ENCODE assay signal across 11 mouse cellular contexts in genomic region chr12:99233386-99233785, GRCm38 (mm10).
DNase-seq lines count a peak whose midpoint lies in the region; ATAC-seq and TF ChIP-seq lines count a peak whose summit lies in the region.
"Had no signal": no experiment of that assay in that cellular context is flagged by ENCODE, and none has a peak within 500 bp of the region (broad histone marks: within the 10 kb centered on the region; RNA-seq: fewer than 3 reads in every experiment).

No protein-coding gene starts in this region.

- H3K27me3 ChIP-seq in heart, adult 2 months (ENCODE audit: control insufficient read depth, insufficient read depth, low read length), result no peaks in the 10 kb centered on the region
- no peaks in the 10 kb centered on the region for H3K27me3 ChIP-seq in heart, embryonic 11.5 days (ENCODE audit: control insufficient read depth, insufficient read depth, low read length)
- H3K27me3 ChIP-seq: liver, embryonic 13.5 days; megakaryocyte, embryonic 14.5 days; neural tube, embryonic 15.5 days had no signal

- no peak for ATAC-seq in heart, embryonic 11.5 days (replicated peaks; ENCODE audit: insufficient number of reproducible peaks, low FRiP score, low TSS enrichment)

- H3K27ac ChIP-seq in heart, adult 2 months, result peak overlapping the region; percentile 76
- peak overlapping the region; percentile 35; the same call in 1 of the 2 replicates for H3K27ac ChIP-seq in heart, embryonic 11.5 days (ENCODE audit: low read depth, low read length)
- H3K27ac ChIP-seq: hindbrain, embryonic 14.5 days; liver, embryonic 13.5 days; neural tube, embryonic 15.5 days had no signal

- intact Hi-C loops in heart, adult 2 months (cut with DNase I), result loop anchor here (2.0 kb wide), 1 partner anchor 15 kb away; no protein-coding TSS in a partner anchor
- intact Hi-C loops in heart, postnatal 25 days (cut with DNase I), result no loop called here
- intact Hi-C loops in left cerebral cortex, postnatal 36 days (cut with DNase I), result no loop called here

- peak in 1 of 2 experiments; percentile 60 for DNase-seq in heart, adult 2 months
- no peak for DNase-seq in heart, postnatal 25 days (ENCODE audit: low spot score)
- peak; percentile 29 to 35 for DNase-seq in urinary bladder, postnatal 36 days (ENCODE audit: low spot score in 2 of 2)
- no peak for DNase-seq in urinary bladder, postnatal 25 days (ENCODE audit: low spot score)
- no peak for DNase-seq in left cerebral cortex, postnatal 36 days (ENCODE audit: low spot score in 2 of 2)
- no peak for DNase-seq in lung, adult 18-20 months
- DNase-seq: liver, embryonic 13.5 days had no signal

- H3K79me2 ChIP-seq in heart, adult 2 months (replicated peaks; ENCODE audit: control insufficient read depth, insufficient read depth, low read length), result peaks cover 2% of the 10 kb centered on the region

- peaks cover 5% of the 10 kb centered on the region for H3K4me1 ChIP-seq in heart, adult 2 months (ENCODE audit: control insufficient read depth, insufficient read depth, low read length)
- H3K4me1 ChIP-seq in heart, embryonic 11.5 days (ENCODE audit: control insufficient read depth, insufficient read depth, low read length), result peaks cover 15% of the 10 kb centered on the region

- no peak for TF ChIP-seq CTCF in heart, adult 2 months (IDR thresholded peaks at IDR 0.05)

- peaks cover 2% of the 10 kb centered on the region for H3K36me3 ChIP-seq in heart, adult 2 months (ENCODE audit: control insufficient read depth, insufficient read depth, low read length)
- 0 out of 2 replicates have a peak, but pooled peaks cover 2% of the 10 kb centered on the region for H3K36me3 ChIP-seq in heart, embryonic 11.5 days (ENCODE audit: control insufficient read depth, insufficient read depth, low read length)
- H3K36me3 ChIP-seq: liver, embryonic 13.5 days; neural tube, embryonic 15.5 days had no signal

- no peak for TF ChIP-seq POLR2A in heart, adult 2 months (IDR thresholded peaks at IDR 0.05; ENCODE audit: insufficient read depth, low read depth, low read length)

- H3K4me3 ChIP-seq in heart, adult 2 months, result no peak overlapping the region
- H3K4me3 ChIP-seq in heart, embryonic 11.5 days (ENCODE audit: low read depth, low read length), result no peak overlapping the region
- H3K4me3 ChIP-seq: liver, embryonic 13.5 days; megakaryocyte, embryonic 14.5 days; neural tube, embryonic 15.5 days had no signal

- H3K9me3 ChIP-seq in heart, embryonic 11.5 days (replicated peaks; ENCODE audit: control insufficient read depth, low read length), result no peaks in the 10 kb centered on the region
- H3K9me3 ChIP-seq: liver, embryonic 13.5 days; megakaryocyte, embryonic 14.5 days; neural tube, embryonic 15.5 days had no signal

- no peak for TF ChIP-seq EP300 in heart, adult 2 months (IDR thresholded peaks at IDR 0.05; ENCODE audit: insufficient read depth, low read depth, low read length)

- H3K9ac ChIP-seq in heart, adult 2 months (ENCODE audit: low read depth, low read length), result no peak overlapping the region
- no peak overlapping the region for H3K9ac ChIP-seq in heart, embryonic 11.5 days (ENCODE audit: low read depth, low read length)
- H3K9ac ChIP-seq: hindbrain, embryonic 14.5 days; liver, embryonic 13.5 days; neural tube, embryonic 15.5 days had no signal

- no peak overlapping the region for H3K4me2 ChIP-seq in heart, embryonic 11.5 days
- H3K4me2 ChIP-seq: hindbrain, embryonic 14.5 days; liver, embryonic 13.5 days; neural tube, embryonic 15.5 days had no signal

- 54% methylated on average over 2 of the region's 2 CpGs for WGBS in heart, adult 2 months
- 47% methylated on average over 2 of the region's 2 CpGs for WGBS in heart, embryonic 11.5 days (ENCODE audit: insufficient replicate concordance)

Comparison
In these comparisons a context has a peak if more than half of its experiments do, and no peak if none do; other contexts are left out.
1. DNase-seq: peak in urinary bladder, postnatal 36 days (2 of 2); none in heart, postnatal 25 days (single experiment), urinary bladder, postnatal 25 days (single experiment), left cerebral cortex, postnatal 36 days (0 of 2) and lung, adult 18-20 months (0 of 2).